ENCODE assay signal across 17 mouse cellular contexts in genomic region chr2:121074747-121075146, GRCm38 (mm10). TPM values are rescaled to one million over a fixed set of nuclear protein-coding genes. Genes with fewer than 3 reads are reported as not detected.
"Had no signal": no experiment of that assay in that cellular context is flagged by ENCODE, and none has a peak within 500 bp of the region (broad histone marks: within the 10 kb centered on the region; RNA-seq: fewer than 3 reads in every experiment).

No protein-coding gene starts in this region.

- DNase-seq: liver, postnatal 0 days; lung, adult 2 months; lung, postnatal 14 days; lung, postnatal 4 days; retina, postnatal 1 day; right cerebral cortex, adult 18-20 months; right cerebral cortex, postnatal 25 days; right cerebral cortex, postnatal 4 days; spleen, adult 18-20 months; thymus, adult 18-20 months; thymus, postnatal 14 days; thymus, postnatal 36 days had no signal

- ATAC-seq: liver, postnatal 0 days; lung, postnatal 0 days; midbrain, embryonic 13.5 days; midbrain, embryonic 15.5 days had no signal

RNA-seq across cellular contexts. Expression of gene Tgm5, which starts 10.9 kb away (rescaled TPM):
- total RNA-seq: monocyte, adult 5-6 weeks had no signal

RNA-seq across cellular contexts. Expression of gene Tgm7, which starts 34.8 kb away (rescaled TPM):
- total RNA-seq: midbrain, postnatal 0 days; monocyte, adult 5-6 weeks had no signal

RNA-seq across cellular contexts. Expression of gene Epb42, which starts 37.9 kb away (rescaled TPM):
- total RNA-seq: midbrain, postnatal 0 days had no signal
